Mouse (Mus musculus): ENCODE results near the gene Lat2. TPM values are rescaled to one million over a fixed set of nuclear protein-coding genes. Genes with fewer than 3 reads are reported as not detected.

Gene Lat2
- total RNA-seq, 2 experiments from 2014 or later, result 1.5 to 2.0 TPM

DNA sequence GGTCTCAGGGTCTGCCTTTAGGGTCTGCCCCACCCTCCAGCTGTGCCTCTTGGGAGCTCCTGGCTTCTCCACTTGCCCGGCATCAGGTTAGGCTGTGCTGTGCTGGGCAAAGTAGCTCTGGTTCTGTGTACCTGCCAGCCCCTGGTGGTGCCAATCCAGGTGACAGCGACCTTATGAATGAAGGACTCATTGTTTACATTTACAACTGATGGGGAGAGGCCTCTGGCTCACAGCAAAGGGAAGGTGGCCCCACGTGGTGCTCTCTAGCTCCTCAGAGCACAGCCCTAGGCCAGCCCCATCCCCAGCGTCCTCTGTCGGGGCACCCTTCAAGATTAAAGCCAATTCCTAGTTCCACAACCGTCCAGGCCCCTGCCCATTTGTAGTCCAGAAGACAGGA is 64.0 kb downstream of the Lat2 start:
- intact Hi-C loops (cut with DNase I), result no loop called here
- DNase-seq (ENCODE audit: low spot score in 2 of 2), result no peak

Small RNA genes lying within 50 kb of the gene (microRNA-seq; reads per million reads assigned to microRNA genes)
- 0 reads per million in 2 experiments for gene Mir7228

Other genes with a start within 250 kb of the Lat2 start
- 10 to 100 TPM; 36.4 to 43.8 TPM for gene Gtf2ird1, start 158.3 kb downstream of the Lat2 start, total RNA-seq (2021)
- gene Clip2, start 62.6 kb downstream of the Lat2 start, total RNA-seq (2021), result 100 to 1,000 TPM; 113 to 116 TPM
- gene Syna, start 54.9 kb downstream of the Lat2 start, total RNA-seq (2021), result under 1 TPM in 1 of 2 experiments, not detected in 1; 0.32 TPM
- gene Rfc2, start 33.7 kb downstream of the Lat2 start, total RNA-seq (2021), result 10 to 100 TPM; 69.1 to 70.0 TPM
- gene Eif4h, start 24.5 kb upstream of the Lat2 start, total RNA-seq (2021), result 100 to 1,000 TPM; 309 to 328 TPM
- 10 to 100 TPM; 58.2 to 64.4 TPM for gene Limk1, start 73.6 kb upstream of the Lat2 start, total RNA-seq (2021)
- 10 to 100 TPM; 59.0 to 80.6 TPM for gene Eln, start 132.3 kb upstream of the Lat2 start, total RNA-seq (2021)